Mouse (Mus musculus) macrophage (primary cell): ENCODE results near the gene Fam166a. TPM values are rescaled to one million over a fixed set of nuclear protein-coding genes. Genes with fewer than 3 reads are reported as not detected.
"Not testable (repeated sequence)": the region's sequence is repeated elsewhere in the genome, so short reads cannot be mapped to it uniquely, and the experiment has no call there.

Experiments used
- H3K27ac ChIP-seq: fragments of 350-480 bp; formaldehyde crosslinking; 2 replicates; pipeline ENCODE4 v1.9.0; 2021
- H3K36me3 ChIP-seq: fragments of 350-480 bp; formaldehyde crosslinking; 2 replicates; pipeline ENCODE4 v1.9.0; 2021; ENCODE audit errors: inconsistent target
- H3K4me3 ChIP-seq: fragments of 350-480 bp; formaldehyde crosslinking; 2 replicates; pipeline ENCODE4 v1.9.0; 2021; ENCODE audit errors: inconsistent target
- H3K79me2 ChIP-seq: fragments of 350-480 bp; formaldehyde crosslinking; 2 replicates; pipeline ENCODE4 v1.9.0; 2021; ENCODE audit errors: inconsistent target
- WGBS: methylation state at CpG from one replicate; pipeline ENCODE4 v1.1.7; 2026; ENCODE audit warnings: inconsistent platforms; ENCODE audit not compliant: missing documents; 5-methylcytosine and 5-hydroxymethylcytosine counted together
- polyA plus RNA-seq: library from polyadenylated mRNA; stranded (reverse); fragments of 250-400 nt; gene quantifications from 3 replicates; pipeline ENCODE4 v1.2.4, GENCODE M21; 2018; ENCODE audit warnings: inconsistent platforms

Gene Fam166a
- polyA plus RNA-seq, 1 experiment from 2014 or later: not detected

DNA sequence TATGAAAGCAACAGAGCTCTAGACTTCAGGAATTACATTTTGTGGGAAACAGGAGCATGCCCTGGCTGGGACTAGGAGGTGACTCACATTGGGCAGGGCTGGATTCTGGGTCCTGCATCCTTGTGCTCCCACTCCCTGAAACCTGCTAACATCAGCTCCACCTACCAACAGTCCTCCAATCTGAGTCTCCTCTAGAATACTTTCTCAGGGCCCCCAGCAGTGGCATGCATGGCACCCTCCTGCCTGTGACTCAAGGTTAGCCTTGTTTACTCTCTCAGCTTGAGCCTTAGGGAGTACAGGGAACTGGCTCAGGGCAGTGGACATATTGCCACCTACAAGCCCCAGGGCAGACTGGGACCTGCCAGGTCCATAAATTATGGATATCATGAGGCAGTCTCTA is 19.6 kb downstream of the Fam166a start:
- H3K36me3 ChIP-seq: no peaks in the 10 kb centered on the region
- H3K79me2 ChIP-seq: no peaks in the 10 kb centered on the region
- no peak overlapping the region for H3K4me3 ChIP-seq
- H3K27ac ChIP-seq: no peak overlapping the region

DNA sequence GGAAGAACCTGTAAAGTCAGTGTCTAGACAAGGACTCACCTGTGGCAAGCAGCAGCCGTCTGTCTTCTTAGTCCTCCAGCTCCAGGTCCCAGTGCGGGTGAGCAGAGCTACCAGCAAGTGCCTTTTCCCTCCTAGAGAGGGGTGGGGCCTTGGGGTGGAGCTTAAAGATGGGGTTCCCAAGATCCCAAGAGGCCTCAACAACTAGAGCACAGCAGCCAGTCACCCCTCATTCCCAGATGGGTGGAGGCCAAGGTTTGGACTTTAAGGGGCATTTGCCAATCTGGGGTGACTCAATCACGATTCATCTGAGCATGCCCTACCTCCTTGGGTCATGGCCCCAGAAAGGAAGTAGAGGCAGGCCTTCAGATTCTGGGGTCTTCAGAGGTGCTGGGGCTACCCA is 21.2 kb downstream of the Fam166a start:
- no peaks in the 10 kb centered on the region for H3K79me2 ChIP-seq
- no peaks in the 10 kb centered on the region for H3K36me3 ChIP-seq
- no peak overlapping the region for H3K4me3 ChIP-seq
- H3K27ac ChIP-seq: no peak overlapping the region
- 79% methylated on average over 3 of the region's 3 CpGs for WGBS

DNA sequence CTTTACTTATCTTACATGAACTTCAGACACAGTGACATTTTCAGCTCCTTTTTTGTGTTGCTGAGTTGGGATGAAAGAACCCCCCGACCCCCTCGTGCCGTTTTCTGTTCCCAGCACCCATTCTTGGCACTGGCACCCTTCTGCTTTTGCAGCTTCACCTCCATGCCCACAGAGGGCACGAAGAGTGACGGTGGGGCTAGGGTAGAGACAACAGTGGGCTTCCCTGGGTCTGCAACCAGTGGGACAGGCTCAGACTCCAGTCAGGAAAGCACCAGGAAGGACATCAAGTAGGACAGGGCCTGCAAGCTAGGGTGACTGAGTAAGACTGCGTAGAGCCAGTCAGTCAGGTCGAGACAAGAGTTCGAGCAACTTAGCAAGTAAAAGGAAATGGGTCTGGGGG is 21.8 kb downstream of the Fam166a start:
- Histone ChIP-seq H3K27ac (no peak overlapping the region), H3K36me3 (no peaks in the 10 kb centered on the region), H3K79me2 (no peaks in the 10 kb centered on the region), H3K4me3 (peak overlapping the region; percentile 15; the same call in 1 of the 2 replicates)
- 64% methylated on average over 8 of the region's 8 CpGs for WGBS

GRCm38 (mm10) chr2:25240723-25241437 is 22.3 kb downstream of the Fam166a start:
- H3K79me2 ChIP-seq: no peaks in the 10 kb centered on the region
- no peaks in the 10 kb centered on the region for H3K36me3 ChIP-seq
- peak overlapping the region; percentile 15; the same call in 1 of the 2 replicates for H3K4me3 ChIP-seq
- no peak overlapping the region for H3K27ac ChIP-seq
- 2% methylated on average over 29 of the region's 29 CpGs for WGBS

DNA sequence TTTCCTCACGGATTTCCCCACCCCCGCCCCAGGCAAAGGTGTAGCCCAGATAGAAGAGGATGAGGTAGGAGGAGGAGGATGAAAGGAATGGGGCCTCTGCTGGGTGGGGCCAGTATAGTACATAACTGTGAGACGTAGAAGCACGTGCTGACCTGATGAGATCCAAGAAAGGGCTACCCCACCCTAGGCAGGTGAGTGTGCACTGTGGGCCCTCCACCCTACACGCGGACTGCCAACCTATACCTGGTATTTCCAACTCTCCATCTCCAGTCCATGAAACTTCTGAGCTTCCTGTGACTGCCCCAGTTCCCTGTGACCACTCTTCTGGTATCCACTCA is 22.9 kb downstream of the Fam166a start:
- no peak overlapping the region for H3K4me3 ChIP-seq
- H3K79me2 ChIP-seq: no peaks in the 10 kb centered on the region
- H3K36me3 ChIP-seq: peaks cover 2% of the 10 kb centered on the region; the same call in 1 of the 2 replicates
- no peak overlapping the region for H3K27ac ChIP-seq
- 29% methylated on average over 6 of the region's 6 CpGs for WGBS

DNA sequence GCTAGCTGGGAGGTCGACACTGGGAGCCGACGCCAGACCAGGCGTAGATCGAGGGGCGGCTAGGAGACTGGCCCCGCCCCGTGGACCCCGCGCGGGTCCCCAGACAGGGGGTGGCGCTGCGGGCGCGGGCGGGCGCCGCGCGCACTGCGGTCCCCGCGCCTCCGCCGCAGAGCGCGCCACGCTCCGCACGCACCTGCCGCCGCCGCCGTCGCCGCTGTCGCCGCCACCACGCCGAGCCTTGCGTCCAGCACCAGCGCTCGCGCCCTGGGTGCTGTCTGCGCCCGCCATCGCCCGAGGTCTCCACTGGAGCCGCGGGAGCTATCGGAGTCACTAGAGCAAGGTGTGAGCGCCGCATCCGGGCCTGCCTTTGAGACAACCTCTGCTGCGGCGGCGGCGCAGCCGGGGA is 23.6 kb downstream of the Fam166a start, which contains the start of the genes Rnf208 and Cysrt1:
Gene Rnf208, plus strand, starts transcription at position 155 of the 406 bp plus-strand sequence.
Gene Cysrt1, minus strand, starts transcription at position 352 of the 406 bp plus-strand sequence.
- Histone ChIP-seq H3K79me2 (no peaks in the 10 kb centered on the region), H3K4me3 (peak within 1 kb of the TSS; percentile 15; the same call in 1 of the 2 replicates), H3K36me3 (peaks cover 6% of the 10 kb centered on the region; the same call in 1 of the 2 replicates), H3K27ac (no peak within 1 kb of the TSS)
- under 1% methylated on average over 47 of the region's 59 CpGs for WGBS

DNA sequence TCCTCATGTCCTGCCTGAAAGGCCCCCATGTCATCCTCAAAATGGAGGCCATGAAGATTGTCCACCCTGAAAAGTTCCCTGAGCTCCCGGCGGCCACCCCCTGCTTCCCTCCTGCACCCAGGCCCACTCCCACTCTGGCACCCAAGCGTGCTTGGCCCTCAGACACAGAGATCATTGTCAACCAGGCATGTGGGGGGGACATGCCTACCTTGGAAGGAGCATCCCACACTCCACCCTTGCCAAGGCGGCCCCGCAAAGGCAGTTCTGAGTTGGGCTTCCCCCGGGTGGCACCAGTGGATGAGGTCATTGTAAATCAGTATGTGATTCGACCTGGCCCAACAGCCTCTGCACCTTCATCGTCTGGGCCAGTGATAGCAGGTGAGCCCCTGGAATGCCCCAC is 24.8 kb downstream of the Fam166a start:
- peaks cover 18% of the 10 kb centered on the region; the same call in 1 of the 2 replicates for H3K36me3 ChIP-seq
- H3K4me3 ChIP-seq: no peak overlapping the region
- H3K27ac ChIP-seq: no peak overlapping the region
- WGBS: 91% methylated on average over 8 of the region's 8 CpGs
- no peaks in the 10 kb centered on the region for H3K79me2 ChIP-seq

GRCm38 (mm10) chr2:25244144-25244543 is 25.6 kb downstream of the Fam166a start:
- WGBS: 92% methylated on average over 4 of the region's 4 CpGs
- no peak overlapping the region for H3K27ac ChIP-seq
- H3K36me3 ChIP-seq: peaks cover 26% of the 10 kb centered on the region; the same call in 1 of the 2 replicates
- no peaks in the 10 kb centered on the region for H3K79me2 ChIP-seq
- H3K4me3 ChIP-seq: no peak overlapping the region

DNA sequence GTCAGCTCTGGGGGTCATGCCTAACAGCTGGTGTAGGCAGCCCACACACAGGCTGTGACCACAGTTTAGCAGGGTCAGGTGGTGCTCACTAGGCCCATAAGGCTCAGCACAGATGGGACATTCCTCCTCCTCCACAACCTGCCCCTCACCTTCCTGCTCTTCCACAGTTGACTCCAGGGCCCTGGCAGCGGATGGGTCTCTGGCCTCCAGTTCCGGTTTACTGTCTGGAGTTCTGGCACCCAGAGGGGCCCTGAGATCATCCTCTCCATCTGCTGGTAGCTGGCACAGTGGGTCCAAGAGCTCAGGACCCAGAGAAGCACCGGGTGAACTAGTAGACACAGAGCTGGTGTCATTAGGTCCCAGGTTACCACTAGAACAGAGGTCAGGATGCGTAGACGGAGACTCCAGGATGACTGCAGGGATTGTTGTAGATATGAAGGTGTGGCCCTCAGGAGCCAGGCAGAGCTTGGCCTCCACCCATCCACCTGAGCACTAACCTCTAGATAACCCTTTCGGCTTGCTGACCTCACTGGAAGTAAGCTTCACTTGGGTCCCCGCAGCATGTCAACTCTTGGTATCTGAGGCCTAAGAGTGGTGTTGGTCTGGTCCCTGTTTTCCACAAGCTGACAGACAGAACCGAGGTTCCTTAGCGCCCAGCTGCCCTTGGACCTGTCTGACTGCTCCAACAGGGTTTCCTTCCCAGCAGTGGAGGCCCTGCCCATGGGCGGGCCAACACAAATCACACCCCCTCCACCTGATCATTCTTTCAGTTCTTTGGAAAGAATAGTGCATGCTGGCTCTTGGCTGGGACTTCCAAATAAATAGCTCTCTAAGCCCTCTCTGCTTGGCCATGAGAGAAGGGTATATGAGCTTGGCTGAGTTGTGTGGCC is 27.9 kb downstream of the Fam166a start, which contains the start of gene AL732309.1:
Gene AL732309.1, minus strand, starts transcription at position 681 of the 890 bp plus-strand sequence.
- Histone ChIP-seq H3K36me3 (peaks cover 49% of the 10 kb centered on the region), H3K27ac (no peak within 1 kb of the TSS), H3K79me2 (no peaks in the 10 kb centered on the region), H3K4me3 (no peak within 1 kb of the TSS)
- WGBS: 86% methylated on average over 10 of the region's 10 CpGs

GRCm38 (mm10) chr2:25252331-25252730 is 33.8 kb downstream of the Fam166a start:
- 82% methylated on average over 1 of the region's 1 CpGs for WGBS
- H3K4me3 ChIP-seq: no peak overlapping the region
- no peak overlapping the region for H3K27ac ChIP-seq
- H3K79me2 ChIP-seq: peaks cover 19% of the 10 kb centered on the region; the same call in 1 of the 2 replicates
- H3K36me3 ChIP-seq: peaks cover 45% of the 10 kb centered on the region

- under 1% methylated on average over 39 of the region's 39 CpGs for WGBS
- Histone ChIP-seq H3K79me2 (peaks cover 19% of the 10 kb centered on the region; the same call in 1 of the 2 replicates), H3K36me3 (peaks cover 15% of the 10 kb centered on the region), H3K27ac (peak within 1 kb of the TSS; percentile 38), H3K4me3 (peak within 1 kb of the TSS; percentile 90)
These were observed 36.8 kb downstream of the Fam166a start, which contains the start of gene Tmem203 for GRCm38 (mm10) chr2:25255284-25255779. Gene Tmem203 (plus strand): TSS chr2:25255439.

DNA sequence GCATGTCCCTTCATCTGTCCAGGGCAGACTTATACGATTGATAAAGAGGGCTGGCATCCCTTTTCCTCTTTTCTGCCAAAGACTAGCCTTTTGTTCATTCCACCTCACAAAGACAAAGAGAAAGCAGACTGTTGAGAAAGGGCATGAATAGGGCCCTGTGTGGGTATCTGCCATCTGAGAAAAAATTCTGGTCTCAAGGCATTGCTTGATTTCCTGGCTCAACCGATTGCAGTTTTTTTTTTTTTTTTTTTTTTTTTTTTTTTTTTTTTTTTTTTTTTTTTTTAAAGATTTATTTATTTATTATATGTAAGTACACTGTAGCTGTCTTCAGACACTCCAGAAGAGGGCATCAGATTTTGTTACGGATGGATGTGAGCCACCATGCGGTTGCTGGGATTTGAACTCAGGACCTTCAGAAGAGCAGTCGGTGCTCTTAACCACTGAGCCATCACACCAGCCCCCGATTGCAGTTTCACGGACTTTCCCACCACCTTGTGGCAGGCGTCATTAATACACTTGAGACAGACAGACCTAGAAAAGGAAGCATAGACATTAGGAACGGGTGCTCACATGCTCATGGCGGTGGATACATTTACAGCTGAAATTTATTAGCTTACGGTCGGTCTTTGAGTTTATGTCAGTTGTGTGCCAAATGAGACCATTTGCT is 38.0 kb downstream of the Fam166a start:
- H3K27ac ChIP-seq, H3K36me3 ChIP-seq: not testable (repeated sequence)
- Histone ChIP-seq H3K4me3 (peak overlapping the region; percentile 90), H3K79me2 (peaks cover 19% of the 10 kb centered on the region; the same call in 1 of the 2 replicates)
- 36% methylated on average over 10 of the region's 12 CpGs for WGBS

DNA sequence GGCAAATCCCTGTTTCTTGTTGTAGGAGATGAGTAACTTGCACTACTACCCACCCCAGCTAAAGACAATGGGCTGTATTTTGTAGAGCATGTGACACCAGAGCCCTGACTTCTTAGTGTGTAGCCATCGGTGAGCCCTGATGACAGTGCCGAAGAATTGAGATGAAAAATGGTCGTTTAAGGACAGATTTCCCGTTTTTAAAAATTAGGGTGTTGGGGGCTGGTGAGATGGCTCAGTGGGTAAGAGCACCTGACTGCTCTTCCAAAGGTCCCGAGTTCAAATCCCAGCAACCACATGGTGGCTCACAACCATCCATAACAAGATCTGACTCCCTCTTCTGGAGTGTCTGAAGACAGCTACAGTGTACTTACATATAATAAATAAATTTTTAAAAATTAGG is 38.7 kb downstream of the Fam166a start:
- peaks cover 19% of the 10 kb centered on the region; the same call in 1 of the 2 replicates for H3K79me2 ChIP-seq
- H3K27ac ChIP-seq, H3K4me3 ChIP-seq, H3K36me3 ChIP-seq: not testable (repeated sequence)
- WGBS: 72% methylated on average over 2 of the region's 5 CpGs

- H3K4me3 ChIP-seq: no peak overlapping the region
- WGBS: 69% methylated on average over 2 of the region's 2 CpGs
- H3K27ac ChIP-seq: no peak overlapping the region
- no peaks in the 10 kb centered on the region for H3K36me3 ChIP-seq
- H3K79me2 ChIP-seq: peaks cover 24% of the 10 kb centered on the region; the same call in 1 of the 2 replicates
These were observed 40.3 kb downstream of the Fam166a start for GRCm38 (mm10) chr2:25258887-25259286.
